In genomic region chr2:166623081-166623567, GRCm38 (mm10) we compare ENCODE assay signal across 8 mouse cellular contexts.
DNase-seq lines count a peak whose midpoint lies in the region; ATAC-seq lines count a peak whose summit lies in the region.

No protein-coding gene starts in this region.

- peaks cover 21% of the 10 kb centered on the region for H3K36me3 ChIP-seq in liver, embryonic 13.5 days
- H3K36me3 ChIP-seq in liver, embryonic 11.5 days (ENCODE audit: control insufficient read depth, insufficient read depth, low read length) = no peaks in the 10 kb centered on the region; the same call in 1 of the 2 replicates
- H3K36me3 ChIP-seq in embryonic facial prominence, embryonic 13.5 days = peaks cover 42% of the 10 kb centered on the region
- no peaks in the 10 kb centered on the region for H3K36me3 ChIP-seq in hindbrain, embryonic 16.5 days (ENCODE audit: control insufficient read depth, insufficient read depth, low read length)
- peaks cover 34% of the 10 kb centered on the region for H3K36me3 ChIP-seq in macrophage (ENCODE audit: inconsistent target)

- H3K27ac ChIP-seq in liver, embryonic 13.5 days = peak overlapping the region; percentile 55; the same call in 1 of the 2 replicates
- H3K27ac ChIP-seq in liver, embryonic 11.5 days (ENCODE audit: low read depth, low read length) = no peak overlapping the region
- peak overlapping the region; percentile 45 for H3K27ac ChIP-seq in embryonic facial prominence, embryonic 13.5 days
- H3K27ac ChIP-seq in hindbrain, embryonic 16.5 days (ENCODE audit: low read depth, low read length) = peak overlapping the region; percentile 49
- H3K27ac ChIP-seq in macrophage = peak overlapping the region; percentile 24

- H3K9me3 ChIP-seq in liver, embryonic 13.5 days (replicated peaks) = no peaks in the 10 kb centered on the region
- no peaks in the 10 kb centered on the region for H3K9me3 ChIP-seq in liver, embryonic 11.5 days (ENCODE audit: control insufficient read depth, low read length)
- H3K9me3 ChIP-seq in embryonic facial prominence, embryonic 13.5 days = no peaks in the 10 kb centered on the region
- H3K9me3 ChIP-seq in hindbrain, embryonic 16.5 days (ENCODE audit: control insufficient read depth, low read length) = no peaks in the 10 kb centered on the region

- no peak for ATAC-seq in liver, embryonic 13.5 days (ENCODE audit: low read depth)
- ATAC-seq in liver, embryonic 11.5 days (replicated peaks; ENCODE audit: low FRiP score) = no peak
- ATAC-seq in embryonic facial prominence, embryonic 13.5 days (ENCODE audit: insufficient number of reproducible peaks, insufficient read depth, low FRiP score, low TSS enrichment, low read depth) = 0 out of 2 replicates have a peak, but pooled peaks have one; percentile 23
- peak; percentile 68 for ATAC-seq in hindbrain, embryonic 16.5 days

- DNase-seq in liver, embryonic 13.5 days = no peak
- no peak for DNase-seq in liver, embryonic 11.5 days (ENCODE audit: low spot score)
- DNase-seq in urinary bladder, adult 2 months (ENCODE audit: low spot score) = no peak
- no peak for DNase-seq in gastrocnemius, postnatal 10 days
- DNase-seq in testis, postnatal 14 days (ENCODE audit: low spot score) = no peak

- no peak overlapping the region for H3K4me3 ChIP-seq in liver, embryonic 13.5 days (replicated peaks)
- no peak overlapping the region for H3K4me3 ChIP-seq in liver, embryonic 11.5 days (ENCODE audit: low read depth, low read length)
- no peak overlapping the region for H3K4me3 ChIP-seq in embryonic facial prominence, embryonic 13.5 days
- H3K4me3 ChIP-seq in hindbrain, embryonic 16.5 days (ENCODE audit: low read length) = no peak overlapping the region
- no peak overlapping the region for H3K4me3 ChIP-seq in macrophage (ENCODE audit: inconsistent target)

- no peaks in the 10 kb centered on the region for H3K27me3 ChIP-seq in liver, embryonic 13.5 days
- no peaks in the 10 kb centered on the region for H3K27me3 ChIP-seq in liver, embryonic 11.5 days (replicated peaks; ENCODE audit: control insufficient read depth, insufficient read depth, low read length)
- no peaks in the 10 kb centered on the region for H3K27me3 ChIP-seq in embryonic facial prominence, embryonic 13.5 days
- no peaks in the 10 kb centered on the region for H3K27me3 ChIP-seq in hindbrain, embryonic 16.5 days (replicated peaks; ENCODE audit: control insufficient read depth, insufficient read depth, low read length)

- H3K4me1 ChIP-seq in liver, embryonic 13.5 days (replicated peaks) = peaks cover 48% of the 10 kb centered on the region
- H3K4me1 ChIP-seq in liver, embryonic 11.5 days (replicated peaks; ENCODE audit: control insufficient read depth, insufficient read depth, low read length) = peaks cover 41% of the 10 kb centered on the region
- peaks cover 14% of the 10 kb centered on the region for H3K4me1 ChIP-seq in embryonic facial prominence, embryonic 13.5 days
- H3K4me1 ChIP-seq in hindbrain, embryonic 16.5 days (ENCODE audit: control insufficient read depth, insufficient read depth, low read depth, low read length) = peaks cover 15% of the 10 kb centered on the region

- no peak overlapping the region for H3K4me2 ChIP-seq in liver, embryonic 13.5 days
- no peak overlapping the region for H3K4me2 ChIP-seq in liver, embryonic 11.5 days
- H3K4me2 ChIP-seq in embryonic facial prominence, embryonic 13.5 days = 0 out of 2 replicates have a peak overlapping the region, but pooled peaks have one; percentile 9
- no peak overlapping the region for H3K4me2 ChIP-seq in hindbrain, embryonic 16.5 days (ENCODE audit: low read length)

- WGBS in liver, embryonic 13.5 days (ENCODE audit: insufficient replicate concordance) = 49% methylated on average over 9 of the region's 9 CpGs
- WGBS in liver, embryonic 11.5 days = 52% methylated on average over 9 of the region's 9 CpGs
- 24% methylated on average over 9 of the region's 9 CpGs for WGBS in embryonic facial prominence, embryonic 13.5 days
- 19% methylated on average over 9 of the region's 9 CpGs for WGBS in hindbrain, embryonic 16.5 days
- 36% methylated on average over 9 of the region's 9 CpGs for WGBS in macrophage (ENCODE audit: missing documents)

- no peak overlapping the region for H3K9ac ChIP-seq in liver, embryonic 13.5 days
- H3K9ac ChIP-seq in liver, embryonic 11.5 days (ENCODE audit: low read depth, low read length) = no peak overlapping the region
- H3K9ac ChIP-seq in embryonic facial prominence, embryonic 13.5 days = no peak overlapping the region
- H3K9ac ChIP-seq in hindbrain, embryonic 16.5 days (ENCODE audit: low read depth, low read length) = 0 out of 2 replicates have a peak overlapping the region, but pooled peaks have one; percentile 8

- peaks cover 46% of the 10 kb centered on the region; the same call in 1 of the 2 replicates for H3K79me2 ChIP-seq in macrophage (ENCODE audit: inconsistent target)

Comparison
In these comparisons a context has a peak if more than half of its experiments do, and no peak if none do; other contexts are left out.
1. ATAC-seq: peak in embryonic facial prominence, embryonic 13.5 days (single experiment) and hindbrain, embryonic 16.5 days (single experiment); none in liver, embryonic 13.5 days (single experiment) and liver, embryonic 11.5 days (single experiment).